Mouse (Mus musculus) forebrain, embryonic 11.5 days (tissue): ENCODE results near the gene Cipc. TPM values are rescaled to one million over a fixed set of nuclear protein-coding genes. Genes with fewer than 3 reads are reported as not detected.

Experiments
- ATAC-seq: fragments of 200-750 bp; cut with Nextera tagmentation; replicated peaks from 2 replicates; pipeline ENCODE4 v1.8.0; 2017; ENCODE audit warnings: moderate TSS enrichment; ENCODE audit not compliant: low FRiP score
- DNase-seq: peaks from one replicate; pipeline ENCODE4 v3.0.0-alpha.2; 2017; ENCODE audit warnings: low spot score
- H3K27ac ChIP-seq: fragments of 300-500 bp; sonication (generic); 2 replicates; pipeline ENCODE4 v1.5.1; 2014; ENCODE audit warnings: low read depth, low read length
- H3K27me3 ChIP-seq: fragments of 300-500 bp; sonication (generic); 2 replicates; pipeline ENCODE4 v1.6.1; 2014; ENCODE audit warnings: mild to moderate bottlenecking, low read length, mixed read lengths; ENCODE audit not compliant: control insufficient read depth, insufficient read depth
- H3K36me3 ChIP-seq: fragments of 300-500 bp; sonication (generic); 2 replicates; pipeline ENCODE4 v1.6.1; 2014; ENCODE audit warnings: mild to moderate bottlenecking, low read length, moderate library complexity, mixed read lengths; ENCODE audit not compliant: control insufficient read depth, insufficient read depth
- H3K4me1 ChIP-seq: fragments of 300-500 bp; sonication (generic); replicated peaks from 2 replicates; pipeline ENCODE4 v1.6.1; 2014; ENCODE audit warnings: low read length, mixed read lengths; ENCODE audit not compliant: control insufficient read depth, insufficient read depth
- H3K4me2 ChIP-seq: fragments of 300-500 bp; sonication (generic); 2 replicates; pipeline ENCODE4 v1.6.1; 2014; ENCODE audit warnings: low read depth, mild to moderate bottlenecking, low read length, moderate library complexity, mixed read lengths; ENCODE audit not compliant: severe bottlenecking
- H3K4me3 ChIP-seq: fragments of 300-500 bp; sonication (generic); 2 replicates; pipeline ENCODE4 v1.5.1; 2014; ENCODE audit warnings: low read depth, low read length
- H3K9ac ChIP-seq: fragments of 300-500 bp; sonication (generic); 2 replicates; pipeline ENCODE4 v1.6.1; 2014; ENCODE audit warnings: low read length
- H3K9me3 ChIP-seq: fragments of 300-500 bp; sonication (generic); 2 replicates; pipeline ENCODE4 v1.6.1; 2016; ENCODE audit warnings: low read length, mixed read lengths; ENCODE audit not compliant: control insufficient read depth
- WGBS: fragments of 180-500 bp; shearing (Covaris S2); extraction: QIAGEN DNeasy Blood & Tissue Kit; methylation state at CpG from one replicate; pipeline ENCODE4 v1.1.7; 2014; 5-methylcytosine and 5-hydroxymethylcytosine counted together
- polyA plus RNA-seq: library from polyadenylated mRNA; unstranded; fragments of >200 nt; fragmentation: Nextera tagmentation; extraction: Ambion mirVana; gene quantifications from 2 replicates; pipeline ENCODE4 v1.2.1, GENCODE M21; 2014

Gene Cipc
- polyA plus RNA-seq, 1 experiment from 2014 or later, result 48.7 TPM

- DNase-seq (peak; percentile 42), ATAC-seq (no peak)
- no peak overlapping the region for H3K4me2 ChIP-seq
- no peaks in the 10 kb centered on the region for H3K36me3 ChIP-seq
- no peak overlapping the region for H3K27ac ChIP-seq
- WGBS, result 76% methylated on average over 10 of the region's 10 CpGs
- no peaks in the 10 kb centered on the region for H3K27me3 ChIP-seq
- H3K4me3 ChIP-seq, result no peak overlapping the region
- H3K9ac ChIP-seq, result no peak overlapping the region
- no peaks in the 10 kb centered on the region for H3K9me3 ChIP-seq
- H3K4me1 ChIP-seq, result no peaks in the 10 kb centered on the region
Measured at GRCm38 (mm10) chr12:86999283-86999820, 52.5 kb downstream of the Cipc start.

- no peak overlapping the region for H3K4me3 ChIP-seq
- no peaks in the 10 kb centered on the region for H3K36me3 ChIP-seq
- no peak overlapping the region for H3K27ac ChIP-seq
- H3K9me3 ChIP-seq, result no peaks in the 10 kb centered on the region
- H3K4me2 ChIP-seq, result no peak overlapping the region
- no peak overlapping the region for H3K9ac ChIP-seq
- ATAC-seq (no peak), DNase-seq (peak; percentile 49)
- 68% methylated on average over 5 of the region's 5 CpGs for WGBS
- H3K27me3 ChIP-seq, result no peaks in the 10 kb centered on the region
- H3K4me1 ChIP-seq, result no peaks in the 10 kb centered on the region
Measured at GRCm38 (mm10) chr12:87000151-87000839, 53.5 kb downstream of the Cipc start.

GRCm38 (mm10) chr12:87000840-87001176, 54.0 kb downstream of the Cipc start:
- DNase-seq (peak; percentile 46), ATAC-seq (peak; percentile 37)
- Histone ChIP-seq H3K27me3 (no peaks in the 10 kb centered on the region), H3K9me3 (no peaks in the 10 kb centered on the region), H3K27ac (no peak overlapping the region), H3K4me2 (no peak overlapping the region), H3K9ac (no peak overlapping the region), H3K4me3 (no peak overlapping the region), H3K36me3 (no peaks in the 10 kb centered on the region), H3K4me1 (no peaks in the 10 kb centered on the region)
- 53% methylated on average over 6 of the region's 6 CpGs for WGBS

DNA sequence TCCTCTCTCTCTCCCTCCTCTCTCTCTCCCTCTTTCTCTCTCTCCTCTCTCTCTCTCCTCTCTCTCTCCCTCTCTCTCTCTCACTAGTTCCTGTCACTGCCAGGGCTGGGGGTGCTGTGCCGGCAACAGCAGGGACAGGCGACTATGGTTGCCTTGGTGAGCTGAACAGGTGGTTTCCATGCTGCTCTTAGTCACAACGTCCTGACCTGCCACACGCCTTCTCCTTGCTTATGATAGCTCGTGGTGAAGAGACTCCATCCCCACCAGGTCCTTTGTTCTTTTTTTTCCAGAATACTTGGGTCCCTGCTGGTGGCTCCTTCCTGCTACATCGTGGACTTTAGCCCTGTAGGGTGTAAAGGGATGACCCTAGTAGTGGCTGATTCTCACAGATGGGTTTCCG, 55.4 kb downstream of the Cipc start:
- DNase-seq (peak; percentile 46), ATAC-seq (no peak)
- H3K9me3 ChIP-seq, result no peaks in the 10 kb centered on the region
- H3K4me3 ChIP-seq, result no peak overlapping the region
- H3K36me3 ChIP-seq, result no peaks in the 10 kb centered on the region
- H3K27ac ChIP-seq, result no peak overlapping the region
- no peaks in the 10 kb centered on the region for H3K4me1 ChIP-seq
- no peaks in the 10 kb centered on the region for H3K27me3 ChIP-seq
- no peak overlapping the region for H3K4me2 ChIP-seq
- 63% methylated on average over 7 of the region's 7 CpGs for WGBS
- H3K9ac ChIP-seq, result no peak overlapping the region

DNA sequence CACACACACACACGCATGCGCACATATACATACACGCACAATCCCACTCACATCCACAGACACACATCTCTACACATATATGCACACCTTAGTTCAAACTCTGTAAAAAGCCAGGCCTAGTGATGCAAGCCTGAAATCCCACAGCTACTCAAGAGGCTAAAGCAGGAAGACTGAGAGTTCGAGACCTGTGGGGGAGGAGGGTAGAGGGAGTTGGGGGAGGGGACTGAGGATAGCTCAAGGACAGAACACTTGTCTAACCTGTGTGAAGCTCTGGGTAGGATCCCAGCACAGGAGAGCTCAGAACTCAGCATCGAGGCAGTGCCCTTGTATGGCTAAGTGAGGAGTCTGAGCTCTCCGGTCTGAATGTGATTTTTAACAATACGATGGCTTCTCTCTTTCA, 56.0 kb downstream of the Cipc start:
- no peaks in the 10 kb centered on the region for H3K9me3 ChIP-seq
- H3K4me1 ChIP-seq, result no peaks in the 10 kb centered on the region
- ATAC-seq, result no peak
- H3K4me2 ChIP-seq, result no peak overlapping the region
- no peaks in the 10 kb centered on the region for H3K36me3 ChIP-seq
- no peak overlapping the region for H3K9ac ChIP-seq
- 81% methylated on average over 7 of the region's 7 CpGs for WGBS
- peak; percentile 45 for DNase-seq
- H3K27me3 ChIP-seq, result no peaks in the 10 kb centered on the region
- H3K4me3 ChIP-seq, result no peak overlapping the region
- H3K27ac ChIP-seq, result no peak overlapping the region

GRCm38 (mm10) chr12:87003606-87004005, 56.8 kb downstream of the Cipc start:
- H3K9me3 ChIP-seq, result no peaks in the 10 kb centered on the region
- no peak overlapping the region for H3K27ac ChIP-seq
- no peak overlapping the region for H3K4me2 ChIP-seq
- H3K4me1 ChIP-seq, result no peaks in the 10 kb centered on the region
- H3K9ac ChIP-seq, result no peak overlapping the region
- 51% methylated on average over 3 of the region's 3 CpGs for WGBS
- no peak overlapping the region for H3K4me3 ChIP-seq
- no peaks in the 10 kb centered on the region for H3K27me3 ChIP-seq
- DNase-seq, result no peak
- H3K36me3 ChIP-seq, result no peaks in the 10 kb centered on the region
- ATAC-seq, result no peak

- Histone ChIP-seq H3K9ac (no peak overlapping the region), H3K4me3 (no peak overlapping the region), H3K4me2 (no peak overlapping the region), H3K36me3 (no peaks in the 10 kb centered on the region), H3K9me3 (no peaks in the 10 kb centered on the region), H3K27ac (no peak overlapping the region), H3K27me3 (no peaks in the 10 kb centered on the region), H3K4me1 (no peaks in the 10 kb centered on the region)
- ATAC-seq (no peak), DNase-seq (peak; percentile 30)
- WGBS, result 77% methylated on average over 4 of the region's 4 CpGs
Measured at GRCm38 (mm10) chr12:87004596-87004995, 57.8 kb downstream of the Cipc start.

Other genes with a start within 250 kb of the Cipc start
- 14.9 and 15.7 TPM in 2 replicates for gene Angel1, start 220.6 kb upstream of the Cipc start, polyA plus RNA-seq
- not detected in 2 replicates for gene Lrrc74a, start 212.7 kb upstream of the Cipc start, polyA plus RNA-seq
- gene Irf2bpl, start 62.2 kb upstream of the Cipc start, polyA plus RNA-seq, result 40.3 and 42.7 TPM in 2 replicates
- gene Zdhhc22, start 43.4 kb downstream of the Cipc start, polyA plus RNA-seq, result 0.15 and 0.17 TPM in 2 replicates
- gene Tmem63c, start 74.3 kb downstream of the Cipc start, polyA plus RNA-seq, result 0.25 and 0.32 TPM in 2 replicates
- gene Ngb, start 155.5 kb downstream of the Cipc start, polyA plus RNA-seq, result 0.49 and 0.84 TPM in 2 replicates
- 29.7 and 34.0 TPM in 2 replicates for gene Gstz1, start 200.1 kb downstream of the Cipc start, polyA plus RNA-seq
- gene Pomt2, start 200.9 kb downstream of the Cipc start, polyA plus RNA-seq, result 18.6 and 18.8 TPM in 2 replicates